ENCODE assay signal across 27 mouse cellular contexts in the genomic region with DNA sequence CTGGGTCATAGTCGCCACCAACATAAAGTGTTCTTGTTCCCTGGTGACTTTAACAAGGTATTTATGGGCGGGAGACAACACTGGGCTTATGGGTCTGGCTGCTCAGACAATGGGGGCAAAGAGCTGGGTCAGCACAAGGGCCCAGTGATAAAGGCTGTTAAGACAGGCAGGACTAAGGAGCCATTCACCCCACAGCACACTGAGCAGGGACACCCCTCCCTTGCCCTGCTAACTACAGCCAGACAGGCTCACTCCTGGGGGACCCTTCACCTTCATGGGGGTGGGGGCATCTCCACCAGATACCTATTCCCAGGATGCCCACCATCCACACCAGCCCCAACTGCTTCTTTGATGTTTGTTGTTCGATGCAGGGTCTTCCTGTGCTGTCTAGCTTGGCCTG. TPM values are rescaled to one million over a fixed set of nuclear protein-coding genes. Genes with fewer than 3 reads are reported as not detected.
DNase-seq lines count a peak whose midpoint lies in the region; ATAC-seq and TF ChIP-seq lines count a peak whose summit lies in the region.
"Had no signal": no experiment of that assay in that cellular context is flagged by ENCODE, and none has a peak within 500 bp of the region (broad histone marks: within the 10 kb centered on the region; RNA-seq: fewer than 3 reads in every experiment).

No protein-coding gene starts in this region.

- H3K36me3 ChIP-seq in forebrain, embryonic 10.5 days (replicated peaks): no peaks in the 10 kb centered on the region
- H3K36me3 ChIP-seq in forebrain, postnatal 0 days (ENCODE audit: insufficient read depth): no peaks in the 10 kb centered on the region
- H3K36me3 ChIP-seq in intestine, postnatal 0 days (ENCODE audit: control insufficient read depth, insufficient read depth): no peaks in the 10 kb centered on the region
- H3K36me3 ChIP-seq in intestine, embryonic 15.5 days: no peaks in the 10 kb centered on the region
- no peaks in the 10 kb centered on the region for H3K36me3 ChIP-seq in limb, embryonic 10.5 days
- H3K36me3 ChIP-seq in limb, embryonic 12.5 days: no peaks in the 10 kb centered on the region
- H3K36me3 ChIP-seq: embryonic facial prominence, embryonic 13.5 days; embryonic facial prominence, embryonic 15.5 days; forebrain, embryonic 15.5 days; G1E had no signal

- no peaks in the 10 kb centered on the region for H3K27me3 ChIP-seq in forebrain, embryonic 10.5 days (ENCODE audit: poor library complexity, severe bottlenecking)
- no peaks in the 10 kb centered on the region for H3K27me3 ChIP-seq in forebrain, postnatal 0 days (ENCODE audit: insufficient read depth, low read length)
- H3K27me3 ChIP-seq in intestine, postnatal 0 days (replicated peaks; ENCODE audit: control insufficient read depth, insufficient read depth, low read length): no peaks in the 10 kb centered on the region
- no peaks in the 10 kb centered on the region for H3K27me3 ChIP-seq in intestine, embryonic 15.5 days (replicated peaks)
- no peaks in the 10 kb centered on the region for H3K27me3 ChIP-seq in limb, embryonic 10.5 days (ENCODE audit: low read depth, poor library complexity, severe bottlenecking)
- no peaks in the 10 kb centered on the region for H3K27me3 ChIP-seq in limb, embryonic 12.5 days
- H3K27me3 ChIP-seq: embryonic facial prominence, embryonic 15.5 days; forebrain, embryonic 13.5 days; forebrain, embryonic 15.5 days had no signal

- no peak for ATAC-seq in forebrain, postnatal 0 days
- peak; percentile 41; the same call in 1 of the 2 replicates for ATAC-seq in intestine, postnatal 0 days
- no peak for ATAC-seq in intestine, embryonic 15.5 days
- ATAC-seq in limb, embryonic 12.5 days (ENCODE audit: insufficient number of reproducible peaks, insufficient read depth, low FRiP score, low TSS enrichment, low read depth): peak; percentile 75
- ATAC-seq: activated CD4-positive, CD25-positive, alpha-beta regulatory T cell, adult 4 months; CD4-positive, CD25-positive, alpha-beta regulatory T cell, adult 4 months; forebrain, embryonic 13.5 days; forebrain, embryonic 15.5 days; Patski had no signal

- no peak for TF ChIP-seq CTCF in forebrain, postnatal 0 days (IDR thresholded peaks at IDR 0.05; ENCODE audit: low read depth)
- TF ChIP-seq CTCF in intestine, postnatal 0 days (IDR thresholded peaks at IDR 0.05; ENCODE audit: low read depth): no peak

- H3K9me3 ChIP-seq in forebrain, embryonic 10.5 days: no peaks in the 10 kb centered on the region
- no peaks in the 10 kb centered on the region for H3K9me3 ChIP-seq in forebrain, postnatal 0 days (ENCODE audit: low read length)
- H3K9me3 ChIP-seq in intestine, postnatal 0 days (ENCODE audit: control insufficient read depth): no peaks in the 10 kb centered on the region
- no peaks in the 10 kb centered on the region for H3K9me3 ChIP-seq in intestine, embryonic 15.5 days
- no peaks in the 10 kb centered on the region for H3K9me3 ChIP-seq in limb, embryonic 10.5 days (replicated peaks)
- H3K9me3 ChIP-seq in limb, embryonic 12.5 days: no peaks in the 10 kb centered on the region
- H3K9me3 ChIP-seq: embryonic facial prominence, embryonic 13.5 days; embryonic facial prominence, embryonic 15.5 days; forebrain, embryonic 13.5 days; forebrain, embryonic 15.5 days; G1E had no signal

- no peak overlapping the region for H3K4me2 ChIP-seq in forebrain, postnatal 0 days (ENCODE audit: low read depth)
- no peak overlapping the region for H3K4me2 ChIP-seq in intestine, postnatal 0 days (replicated peaks; ENCODE audit: low read depth)
- H3K4me2 ChIP-seq in intestine, embryonic 15.5 days (replicated peaks): no peak overlapping the region
- H3K4me2 ChIP-seq in limb, embryonic 12.5 days: no peak overlapping the region
- H3K4me2 ChIP-seq: embryonic facial prominence, embryonic 13.5 days; embryonic facial prominence, embryonic 15.5 days; forebrain, embryonic 13.5 days; forebrain, embryonic 15.5 days had no signal

- H3K4me1 ChIP-seq in forebrain, embryonic 10.5 days: peaks cover 3% of the 10 kb centered on the region; the same call in 1 of the 2 replicates
- H3K4me1 ChIP-seq in forebrain, postnatal 0 days (ENCODE audit: insufficient read depth): no peaks in the 10 kb centered on the region
- H3K4me1 ChIP-seq in intestine, postnatal 0 days (replicated peaks; ENCODE audit: control insufficient read depth, insufficient read depth, low read length): 0 out of 2 replicates have a peak, but pooled peaks cover 9% of the 10 kb centered on the region
- H3K4me1 ChIP-seq in intestine, embryonic 15.5 days (replicated peaks): no peaks in the 10 kb centered on the region
- peaks cover 13% of the 10 kb centered on the region for H3K4me1 ChIP-seq in limb, embryonic 10.5 days
- peaks cover 12% of the 10 kb centered on the region for H3K4me1 ChIP-seq in limb, embryonic 12.5 days (replicated peaks)
- H3K4me1 ChIP-seq: embryonic facial prominence, embryonic 13.5 days; embryonic facial prominence, embryonic 15.5 days; forebrain, embryonic 13.5 days; forebrain, embryonic 15.5 days had no signal

- peak overlapping the region; percentile 12; the same call in 1 of the 2 replicates for H3K27ac ChIP-seq in forebrain, embryonic 10.5 days
- no peak overlapping the region for H3K27ac ChIP-seq in forebrain, postnatal 0 days (ENCODE audit: low read depth, low read length)
- no peak overlapping the region for H3K27ac ChIP-seq in intestine, postnatal 0 days (ENCODE audit: low read depth, low read length)
- H3K27ac ChIP-seq in intestine, embryonic 15.5 days: no peak overlapping the region
- H3K27ac ChIP-seq in limb, embryonic 10.5 days: peak overlapping the region; percentile 47; the same call in 1 of the 2 replicates
- peak overlapping the region; percentile 4; the same call in 1 of the 2 replicates for H3K27ac ChIP-seq in limb, embryonic 12.5 days
- H3K27ac ChIP-seq: embryonic facial prominence, embryonic 13.5 days; embryonic facial prominence, embryonic 15.5 days; forebrain, embryonic 13.5 days; forebrain, embryonic 15.5 days had no signal

- H3K4me3 ChIP-seq in forebrain, embryonic 10.5 days: no peak overlapping the region
- H3K4me3 ChIP-seq in forebrain, postnatal 0 days (ENCODE audit: low read depth, low read length): no peak overlapping the region
- H3K4me3 ChIP-seq in intestine, postnatal 0 days (ENCODE audit: low read depth, low read length): no peak overlapping the region
- no peak overlapping the region for H3K4me3 ChIP-seq in intestine, embryonic 15.5 days (replicated peaks)
- H3K4me3 ChIP-seq in limb, embryonic 10.5 days: no peak overlapping the region
- no peak overlapping the region for H3K4me3 ChIP-seq in limb, embryonic 12.5 days (replicated peaks)
- H3K4me3 ChIP-seq: embryonic facial prominence, embryonic 13.5 days; embryonic facial prominence, embryonic 15.5 days; erythroblast, embryonic 14.5 days; forebrain, embryonic 13.5 days; forebrain, embryonic 15.5 days had no signal

- H3K9ac ChIP-seq in forebrain, postnatal 0 days: no peak overlapping the region
- H3K9ac ChIP-seq in intestine, postnatal 0 days (ENCODE audit: low read depth, low read length): no peak overlapping the region
- H3K9ac ChIP-seq in intestine, embryonic 15.5 days: no peak overlapping the region
- H3K9ac ChIP-seq in limb, embryonic 12.5 days (replicated peaks): no peak overlapping the region
- H3K9ac ChIP-seq: embryonic facial prominence, embryonic 13.5 days; embryonic facial prominence, embryonic 15.5 days; forebrain, embryonic 13.5 days; forebrain, embryonic 15.5 days had no signal

- 66% methylated on average over 3 of the region's 3 CpGs for WGBS in forebrain, embryonic 10.5 days
- 67% methylated on average over 3 of the region's 3 CpGs for WGBS in forebrain, postnatal 0 days
- WGBS in intestine, postnatal 0 days: 62% methylated on average over 3 of the region's 3 CpGs
- 58% methylated on average over 3 of the region's 3 CpGs for WGBS in intestine, embryonic 15.5 days
- 57% methylated on average over 3 of the region's 3 CpGs for WGBS in limb, embryonic 10.5 days
- WGBS in limb, embryonic 12.5 days: 40% methylated on average over 3 of the region's 3 CpGs

- no peak for DNase-seq in forebrain, embryonic 10.5 days (ENCODE audit: extremely low spot score, low spot score)
- no peak for DNase-seq in forebrain, postnatal 0 days
- DNase-seq in limb, embryonic 10.5 days (ENCODE audit: low spot score): no peak
- no peak for DNase-seq in ovary, postnatal 36 days (ENCODE audit: low spot score)
- no peak for DNase-seq in cerebellum, postnatal 10 days
- DNase-seq: adrenal gland, adult 8-10 months; adrenal gland, postnatal 14 days; adrenal gland, postnatal 36 days; B cell, adult 2 months; cerebellum, adult 11 months; cerebellum, adult 18-20 months; cerebellum, adult 8-10 months; cerebellum, adult 9-11 months; cerebellum, postnatal 25 days; embryo, embryonic 11 days had no signal

RNA-seq across cellular contexts. Expression of a gene that starts 47.0 kb away (rescaled TPM):
- 126 and 129 TPM in 2 replicates for polyA plus RNA-seq in forebrain, embryonic 10.5 days (2016; fragmentation: Nextera tagmentation; extraction: Ambion mirVana)
- 100 and 105 TPM in 2 replicates for total RNA-seq in forebrain, postnatal 0 days (2014; rRNA removed)
- 96.4 and 105 TPM in 2 replicates for polyA plus RNA-seq in forebrain, postnatal 0 days (2015; fragmentation: Nextera tagmentation; extraction: Ambion mirVana)
- 1,789 and 2,051 TPM in 2 replicates for polyA plus RNA-seq in intestine, postnatal 0 days (2015; fragmentation: Nextera tagmentation; extraction: Ambion mirVana)
- polyA plus RNA-seq in intestine, embryonic 15.5 days (2015; fragmentation: Nextera tagmentation; extraction: Ambion mirVana): 1,488 and 1,505 TPM in 2 replicates
- polyA plus RNA-seq in limb, embryonic 10.5 days (2016; fragmentation: Nextera tagmentation; extraction: Ambion mirVana): 126 TPM in 2 replicates
- polyA plus RNA-seq in limb, embryonic 12.5 days (2016; fragmentation: Nextera tagmentation; extraction: Ambion mirVana): 138 and 144 TPM in 2 replicates

Comparison
In these comparisons a context has a peak if more than half of its experiments do, and no peak if none do; other contexts are left out.
1. H3K27ac ChIP-seq: peak in forebrain, embryonic 10.5 days (single experiment), limb, embryonic 10.5 days (single experiment) and limb, embryonic 12.5 days (single experiment); none in forebrain, postnatal 0 days (single experiment), intestine, postnatal 0 days (single experiment) and intestine, embryonic 15.5 days (single experiment).
2. ATAC-seq: peak in intestine, postnatal 0 days (single experiment) and limb, embryonic 12.5 days (single experiment); none in forebrain, postnatal 0 days (single experiment) and intestine, embryonic 15.5 days (single experiment).
3. RNA of a gene that starts 47.0 kb away (polyA plus RNA-seq): 1,789 to 2,051 TPM in intestine, postnatal 0 days and 1,488 to 1,505 TPM in intestine, embryonic 15.5 days; 138 to 144 TPM in limb, embryonic 12.5 days, 126 to 129 TPM in forebrain, embryonic 10.5 days, 126 TPM in limb, embryonic 10.5 days and 96.4 to 105 TPM in forebrain, postnatal 0 days; every median in the first group is over 10 times any median in the second.